Mouse (Mus musculus): ENCODE data around the gene Adamtsl1. TPM values are rescaled to one million over a fixed set of nuclear protein-coding genes. Genes with fewer than 3 reads are reported as not detected.
A peak's percentile ranks its signal among the peaks of the same experiment; 100 is the strongest.

The Adamtsl1 gene
- total RNA-seq, 2 experiments from 2014 or later: 6.4 to 8.5 TPM

DNA sequence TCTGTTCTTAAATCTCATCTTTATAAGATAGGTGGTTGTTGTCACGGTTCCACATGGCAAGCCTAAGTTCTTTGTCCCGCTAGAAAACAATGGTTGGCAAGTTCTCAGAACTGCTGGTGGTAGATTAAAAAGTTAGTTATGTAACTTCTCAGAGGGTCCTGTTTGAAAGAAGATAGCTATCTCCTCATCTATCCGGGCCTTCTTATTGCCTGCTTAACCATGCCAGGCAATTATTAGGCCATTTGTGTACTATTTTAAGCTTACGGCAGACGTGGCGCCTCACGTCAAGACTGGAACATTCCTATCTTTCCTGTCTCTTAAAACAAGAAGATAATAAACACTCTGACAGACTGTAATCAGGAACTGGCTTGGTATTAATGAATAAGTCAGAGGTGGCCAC lies 115.4 kb downstream of the Adamtsl1 start:
- no peak for DNase-seq (ENCODE audit: extremely low spot score in 1 of 2, low spot score in 2 of 2)
- intact Hi-C loops (cut with DNase I): no loop called here

DNA sequence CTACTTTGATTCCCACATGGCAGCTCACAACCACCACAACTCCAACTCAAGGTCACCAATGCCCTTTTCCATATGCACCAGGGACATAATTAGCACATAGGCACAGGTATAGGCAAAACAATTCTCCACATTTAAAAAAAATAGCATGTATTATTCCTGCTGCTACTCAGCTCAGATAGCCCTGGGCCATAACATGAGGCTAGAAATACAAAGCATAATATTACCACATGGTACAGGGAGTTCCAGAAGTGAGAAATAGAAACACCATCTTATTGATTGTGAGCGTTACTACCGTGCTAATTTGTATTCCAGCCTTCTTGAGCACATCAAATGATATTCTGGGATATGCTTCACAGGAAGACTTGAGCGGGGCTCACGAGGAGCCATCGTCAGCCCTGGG lies 155.3 kb downstream of the Adamtsl1 start:
- DNase-seq (ENCODE audit: extremely low spot score in 1 of 2, low spot score in 2 of 2): no peak
- intact Hi-C loops (cut with DNase I): no loop called here

DNA sequence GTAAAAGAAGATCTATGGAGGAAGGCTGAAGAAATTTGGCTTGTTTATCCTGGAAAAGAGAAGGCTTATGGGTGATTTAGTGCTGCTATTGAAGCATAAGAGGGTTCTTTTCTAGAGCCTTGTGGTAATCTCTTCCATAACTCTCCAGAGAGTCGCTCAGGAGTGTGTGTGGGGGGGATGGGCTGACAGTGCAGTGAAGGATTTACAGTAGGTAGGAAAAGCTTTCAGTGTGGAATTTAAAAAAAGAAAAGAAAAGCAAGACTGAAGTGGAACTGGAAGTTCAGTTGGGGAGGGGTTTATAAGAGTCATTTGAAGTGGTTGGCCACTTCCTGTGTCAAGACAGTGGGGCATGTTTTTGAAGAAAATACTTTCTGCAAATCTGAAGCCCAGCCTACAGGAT lies 155.8 kb downstream of the Adamtsl1 start:
- DNase-seq (ENCODE audit: extremely low spot score in 1 of 2, low spot score in 2 of 2): no peak
- intact Hi-C loops (cut with DNase I): no loop called here

DNA sequence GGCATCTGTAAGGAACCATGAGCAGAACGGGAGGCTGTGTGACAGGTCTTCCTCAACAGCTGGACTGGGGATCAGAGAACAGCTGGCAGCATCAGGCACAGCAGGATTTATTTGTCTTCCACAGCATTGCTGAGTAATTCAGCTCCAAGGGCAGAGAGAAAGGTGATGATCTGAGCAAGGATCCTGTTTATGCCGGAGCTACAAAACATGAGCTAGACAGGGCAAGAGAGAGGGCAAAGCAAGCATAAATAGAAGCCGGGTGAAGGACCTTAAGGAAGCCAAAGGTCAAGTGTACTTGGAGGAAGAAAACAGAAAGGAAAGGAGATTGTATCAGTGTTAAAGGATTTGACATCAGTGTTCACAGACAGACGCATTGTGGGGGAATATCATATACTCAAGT lies 158.3 kb downstream of the Adamtsl1 start:
- intact Hi-C loops (cut with DNase I): no loop called here
- no peak for DNase-seq (ENCODE audit: extremely low spot score in 1 of 2, low spot score in 2 of 2)

DNA sequence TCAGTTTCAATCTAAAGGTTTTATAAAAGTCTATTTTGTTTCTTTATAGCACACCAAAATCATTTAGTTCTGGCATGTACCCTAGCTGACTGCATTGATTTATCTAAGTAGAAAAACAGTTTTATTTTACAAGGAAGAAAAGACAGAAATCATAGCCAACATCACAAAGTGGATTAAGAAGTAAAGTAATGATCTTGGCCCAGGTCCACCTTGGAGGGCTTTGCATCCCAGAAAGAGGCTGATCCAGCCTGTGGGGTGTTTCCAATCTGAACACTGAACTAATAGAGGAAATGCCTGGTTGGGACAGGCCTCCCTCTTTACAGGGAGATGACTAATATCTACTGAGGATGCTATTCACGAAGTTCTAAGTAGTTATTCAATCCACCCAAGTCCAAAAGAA lies 163.6 kb downstream of the Adamtsl1 start:
- intact Hi-C loops (cut with DNase I): no loop called here
- DNase-seq (ENCODE audit: extremely low spot score in 1 of 2, low spot score in 2 of 2): no peak

DNA sequence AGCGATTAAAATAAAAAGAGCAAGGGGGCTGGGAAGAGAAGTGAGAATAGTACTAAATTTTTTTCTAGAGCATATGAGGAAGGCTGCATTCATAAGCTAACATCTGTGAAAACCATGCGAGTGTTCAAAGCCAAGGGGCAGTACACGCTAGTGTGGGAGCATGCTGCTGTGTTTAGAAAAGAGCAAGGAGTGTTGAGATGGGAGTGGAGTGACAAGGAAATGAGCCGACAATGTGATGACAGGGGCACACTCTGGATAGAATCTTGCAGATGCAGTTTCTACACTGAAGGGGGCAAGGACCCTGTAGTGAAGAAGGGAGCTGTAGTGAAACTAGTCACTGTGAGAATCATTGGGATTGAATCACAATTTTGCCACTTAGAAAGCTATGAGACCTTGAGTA lies 172.2 kb downstream of the Adamtsl1 start:
- no peak for DNase-seq (ENCODE audit: extremely low spot score in 1 of 2, low spot score in 2 of 2)
- intact Hi-C loops (cut with DNase I): no loop called here

DNA sequence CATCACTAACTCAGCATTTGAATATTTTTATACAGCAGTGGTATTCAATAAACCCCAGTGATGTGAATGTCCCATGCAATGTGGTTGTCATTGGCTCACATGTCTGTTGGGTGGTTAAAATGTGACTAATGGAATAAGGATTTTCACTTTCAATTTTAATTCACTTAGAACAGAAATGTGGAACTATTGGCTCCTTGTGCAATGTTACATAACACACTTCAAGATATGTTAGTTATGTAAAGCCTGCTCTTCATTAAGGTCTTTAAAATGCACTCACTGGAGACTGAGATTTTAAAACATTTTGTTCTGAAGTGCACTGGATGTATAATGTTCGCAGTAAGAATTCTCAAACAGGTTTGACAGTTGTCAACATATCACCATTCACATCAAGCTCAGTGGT lies 181.3 kb downstream of the Adamtsl1 start:
- intact Hi-C loops (cut with DNase I): no loop called here
- no peak for DNase-seq (ENCODE audit: extremely low spot score in 1 of 2, low spot score in 2 of 2)

DNA sequence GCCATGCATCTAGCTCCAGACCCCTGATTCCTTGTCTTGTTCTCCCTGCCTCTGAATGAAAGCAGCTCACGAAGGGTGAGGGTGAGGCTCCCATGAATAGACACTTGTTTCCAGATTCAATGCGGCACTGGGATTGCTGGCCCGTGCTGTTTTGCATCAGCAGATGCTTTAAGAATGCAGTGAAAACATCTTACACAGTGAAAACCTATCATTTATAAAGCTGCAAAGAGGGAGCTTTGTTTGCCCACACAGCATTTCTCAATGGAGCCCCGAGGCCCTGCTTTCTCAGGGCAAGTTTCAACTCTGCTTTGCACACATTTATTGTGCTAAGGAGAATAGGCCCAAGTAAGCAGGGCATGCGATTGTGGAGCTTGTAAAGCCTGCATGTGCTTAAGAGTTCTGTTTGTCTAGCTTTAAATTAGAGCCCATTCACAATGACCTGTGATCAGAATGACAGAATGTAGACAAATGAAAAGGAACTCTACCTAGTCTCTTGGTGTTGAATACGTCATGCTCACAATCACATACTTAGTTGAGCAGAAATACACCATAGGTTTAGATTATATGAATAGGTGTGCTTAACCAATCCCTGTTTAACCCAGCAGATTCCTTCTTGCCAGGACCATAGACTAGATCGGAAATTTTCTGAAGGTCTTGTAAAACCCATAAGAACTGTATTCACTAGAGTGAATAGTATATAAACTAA lies 193.5 kb downstream of the Adamtsl1 start:
- peak in 1 of 2 experiments; percentile 16 for DNase-seq (ENCODE audit: extremely low spot score in 1 of 2, low spot score in 2 of 2)
- intact Hi-C loops (cut with DNase I): no loop called here

DNA sequence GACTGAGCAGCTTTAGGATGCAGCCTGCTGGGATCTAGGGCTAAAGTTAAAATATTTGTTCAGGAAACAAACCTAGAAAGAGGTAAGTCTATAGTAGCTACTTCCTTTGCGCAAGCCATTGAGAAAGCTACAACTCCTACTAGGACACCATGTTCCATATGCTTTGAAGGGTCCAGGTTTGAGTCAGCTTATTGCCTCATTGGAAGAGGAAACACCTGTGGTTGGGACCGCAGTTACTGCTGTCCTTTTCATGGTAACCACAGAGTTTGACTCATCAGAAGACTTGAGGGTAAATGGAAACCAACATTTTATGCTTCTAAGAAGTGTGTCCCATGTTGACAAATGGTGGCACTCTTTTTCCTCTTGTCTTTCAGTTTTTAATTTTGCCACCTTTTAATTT lies 195.7 kb downstream of the Adamtsl1 start:
- DNase-seq (ENCODE audit: extremely low spot score in 1 of 2, low spot score in 2 of 2): no peak

DNA sequence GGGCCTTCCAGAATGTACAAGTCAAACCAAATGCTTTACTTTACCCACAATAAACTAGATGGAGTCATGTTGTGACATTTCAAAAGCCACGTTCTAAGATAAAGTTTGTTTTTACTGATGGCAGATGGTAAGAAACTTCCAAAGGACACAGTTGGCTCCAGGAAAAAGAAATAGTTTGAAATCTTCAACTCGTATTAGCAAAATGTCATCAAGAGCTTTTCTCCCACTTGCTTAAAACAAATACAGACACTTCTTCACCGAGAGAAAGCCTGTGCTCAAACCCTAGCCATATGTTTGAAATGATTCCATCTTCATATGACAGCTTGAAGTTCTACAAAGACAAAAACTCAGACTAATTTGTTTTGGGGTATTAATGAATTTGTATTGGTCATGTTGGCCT lies 211.0 kb downstream of the Adamtsl1 start:
- intact Hi-C loops (cut with DNase I): no loop called here
- DNase-seq (ENCODE audit: extremely low spot score in 1 of 2, low spot score in 2 of 2): no peak

More for the DNA sequence above, 195.7 kb downstream of the Adamtsl1 start:
- intact Hi-C loops (cut with DNase I): no loop called here

DNA sequence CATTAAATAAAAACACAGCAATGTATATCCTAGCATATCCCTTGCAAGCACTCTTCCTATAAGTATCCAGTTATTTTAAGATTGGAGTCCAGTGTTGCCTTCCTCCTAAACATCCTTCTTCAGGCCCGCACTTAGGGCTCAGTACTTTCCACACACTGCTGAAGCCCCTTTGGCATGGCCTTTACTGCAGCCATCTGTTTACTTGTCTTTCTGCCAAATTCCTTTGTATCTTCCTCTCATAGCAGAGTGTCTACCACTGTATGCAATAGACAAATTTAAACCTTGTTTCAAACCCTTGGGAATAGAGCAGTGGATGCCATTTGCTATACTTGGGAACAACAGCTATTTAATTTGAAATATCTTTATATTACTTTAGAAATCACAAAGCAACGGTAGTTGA lies 213.8 kb downstream of the Adamtsl1 start:
- intact Hi-C loops (cut with DNase I): no loop called here
- no peak for DNase-seq (ENCODE audit: extremely low spot score in 1 of 2, low spot score in 2 of 2)

DNA sequence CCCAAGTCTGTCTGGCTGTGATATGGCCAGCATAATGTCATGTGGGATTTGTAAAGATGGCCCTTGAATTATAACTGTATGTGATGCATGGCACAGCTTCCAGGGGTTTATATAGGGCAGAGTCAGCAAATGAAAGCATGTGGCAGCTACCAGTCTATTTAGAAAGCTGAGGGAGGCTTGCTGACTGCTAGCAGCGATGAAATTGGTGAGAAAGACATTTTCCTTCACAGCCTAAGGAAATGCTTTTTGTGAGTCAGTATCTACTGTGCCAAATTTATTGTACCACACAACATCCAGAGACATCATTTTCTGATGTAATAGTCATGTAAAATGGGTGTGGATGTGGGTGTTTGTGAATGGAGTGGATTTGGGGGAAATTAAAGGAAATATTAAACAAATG lies 214.4 kb downstream of the Adamtsl1 start:
- intact Hi-C loops (cut with DNase I): no loop called here
- DNase-seq (ENCODE audit: extremely low spot score in 1 of 2, low spot score in 2 of 2): no peak

DNA sequence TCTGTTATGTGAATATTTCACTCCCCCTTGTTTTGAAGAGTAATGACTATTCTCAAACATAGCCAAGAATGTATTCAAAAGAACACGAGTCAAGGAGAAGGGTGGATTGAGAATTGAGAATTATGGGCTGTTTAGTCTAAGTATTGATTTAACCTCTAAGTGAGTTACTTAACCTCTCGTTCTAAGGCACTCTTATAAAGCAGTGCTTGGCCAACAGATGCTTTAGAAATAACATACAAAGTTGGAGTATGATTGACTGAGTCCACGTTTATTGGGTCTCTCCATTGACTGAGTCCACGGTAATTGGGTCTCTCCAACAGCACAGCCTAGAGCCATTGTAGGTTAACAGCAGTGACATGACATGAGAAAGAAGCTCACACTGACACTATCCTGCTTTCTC lies 226.5 kb downstream of the Adamtsl1 start:
- no peak for DNase-seq (ENCODE audit: extremely low spot score in 1 of 2, low spot score in 2 of 2)
- intact Hi-C loops (cut with DNase I): no loop called here

DNA sequence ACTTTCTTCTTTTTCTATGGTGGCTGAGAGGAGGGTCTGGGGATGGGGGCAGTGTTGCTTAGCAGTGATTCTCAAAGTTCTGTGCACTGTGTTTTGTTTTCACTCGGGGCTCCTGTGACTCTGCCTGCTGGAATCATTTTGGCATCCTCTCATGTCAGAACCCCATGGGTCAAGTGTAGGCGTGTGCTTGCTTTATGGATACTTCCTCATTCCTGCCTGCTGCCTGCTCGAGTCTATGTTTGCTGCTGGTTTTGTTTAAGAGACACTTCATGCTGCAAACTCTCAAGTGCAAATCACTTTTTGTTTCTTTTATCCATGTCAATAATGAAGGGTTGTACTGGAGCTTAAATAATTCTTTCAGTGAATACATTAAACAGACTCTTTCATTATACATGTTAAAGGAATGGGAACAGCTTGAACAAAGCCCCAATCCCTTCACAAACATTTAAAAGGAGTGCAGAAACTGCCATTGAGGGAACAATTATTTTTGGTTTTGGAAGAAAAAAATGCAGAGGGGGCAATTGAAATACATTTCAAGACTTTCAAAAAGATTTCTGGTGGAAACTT lies 227.9 kb downstream of the Adamtsl1 start:
- intact Hi-C loops (cut with DNase I): no loop called here
- DNase-seq (ENCODE audit: extremely low spot score in 1 of 2, low spot score in 2 of 2): no peak

DNA sequence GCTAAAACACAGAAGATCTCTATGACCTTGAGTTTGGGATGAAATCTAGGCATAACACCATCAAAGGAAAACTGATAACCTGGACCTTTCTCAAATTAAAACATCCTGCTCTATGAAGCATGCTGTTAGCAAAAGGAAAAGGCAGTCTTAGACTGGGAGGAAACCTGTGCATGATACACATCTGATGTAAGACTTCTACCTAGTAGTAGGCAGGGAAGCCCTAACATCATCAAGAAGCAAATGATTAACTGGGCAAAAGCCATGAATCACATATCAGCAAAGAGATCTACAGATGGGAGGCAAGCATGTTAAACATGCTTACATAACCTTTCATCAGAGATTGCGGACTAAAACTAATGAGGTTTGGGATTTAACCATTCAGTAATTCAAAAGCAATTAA lies 229.5 kb downstream of the Adamtsl1 start:
- intact Hi-C loops (cut with DNase I): no loop called here

DNA sequence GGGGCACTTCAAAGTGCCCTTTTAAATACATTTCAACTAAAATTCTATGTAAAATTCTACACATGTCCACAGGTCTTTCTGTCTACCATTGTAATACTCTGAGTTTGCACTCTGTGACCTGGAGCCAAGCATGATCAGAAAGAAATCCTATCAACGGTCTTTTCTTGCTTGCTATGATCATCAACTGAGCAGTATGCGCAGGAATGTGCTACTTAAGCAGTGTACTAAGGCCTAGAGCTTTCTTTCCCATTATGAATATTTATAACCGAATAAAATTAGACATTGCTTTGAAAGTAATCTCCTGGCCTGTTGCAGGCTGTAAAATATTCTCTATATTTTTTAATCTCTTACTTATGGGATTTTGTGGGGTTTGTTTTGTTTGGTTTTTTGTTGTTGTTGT lies 248.7 kb downstream of the Adamtsl1 start:
- intact Hi-C loops (cut with DNase I): no loop called here
- no peak for DNase-seq (ENCODE audit: extremely low spot score in 1 of 2, low spot score in 2 of 2)

More for the DNA sequence above, 229.5 kb downstream of the Adamtsl1 start:
- DNase-seq (ENCODE audit: extremely low spot score in 1 of 2, low spot score in 2 of 2): no peak

DNA sequence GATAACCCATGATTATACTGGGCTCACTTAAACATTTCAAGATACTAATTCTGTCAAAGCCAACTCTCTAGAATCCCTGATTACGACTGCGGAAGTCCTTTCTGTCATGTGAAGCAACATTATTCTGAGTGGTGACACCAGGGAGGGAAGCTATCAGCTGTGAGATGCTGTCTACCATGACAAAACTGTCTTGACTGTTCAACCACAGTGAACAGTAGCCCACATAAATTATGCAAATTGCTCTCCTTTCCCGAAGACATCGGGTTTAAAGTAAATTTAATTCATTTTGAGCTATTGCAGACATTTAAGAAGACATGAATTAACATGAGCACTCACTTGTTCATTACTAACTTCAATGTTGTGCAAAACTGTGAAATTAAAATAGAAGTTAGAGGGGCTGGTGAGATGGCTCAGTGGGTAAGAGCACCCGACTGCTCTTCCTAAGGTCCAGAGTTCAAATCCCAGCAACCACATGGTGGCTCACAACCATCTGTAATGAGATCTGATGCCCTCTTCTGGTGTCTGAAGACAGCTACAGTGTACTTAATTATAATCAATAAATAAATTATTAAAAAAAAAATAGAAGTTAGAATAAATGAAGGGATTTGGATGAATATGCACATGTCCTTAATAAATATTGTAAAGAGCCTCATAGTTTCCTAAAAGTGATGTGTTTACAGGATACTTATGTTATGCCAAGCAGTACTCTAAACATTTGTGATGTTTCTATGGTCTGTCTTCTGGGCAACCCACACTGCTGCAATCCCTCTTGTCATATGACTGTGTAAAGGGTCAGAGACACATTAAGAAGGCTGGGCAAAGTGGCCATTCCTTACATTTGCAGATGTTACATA lies 249.4 kb downstream of the Adamtsl1 start:
- intact Hi-C loops (cut with DNase I): no loop called here
- DNase-seq (ENCODE audit: extremely low spot score in 1 of 2, low spot score in 2 of 2): no peak

DNA sequence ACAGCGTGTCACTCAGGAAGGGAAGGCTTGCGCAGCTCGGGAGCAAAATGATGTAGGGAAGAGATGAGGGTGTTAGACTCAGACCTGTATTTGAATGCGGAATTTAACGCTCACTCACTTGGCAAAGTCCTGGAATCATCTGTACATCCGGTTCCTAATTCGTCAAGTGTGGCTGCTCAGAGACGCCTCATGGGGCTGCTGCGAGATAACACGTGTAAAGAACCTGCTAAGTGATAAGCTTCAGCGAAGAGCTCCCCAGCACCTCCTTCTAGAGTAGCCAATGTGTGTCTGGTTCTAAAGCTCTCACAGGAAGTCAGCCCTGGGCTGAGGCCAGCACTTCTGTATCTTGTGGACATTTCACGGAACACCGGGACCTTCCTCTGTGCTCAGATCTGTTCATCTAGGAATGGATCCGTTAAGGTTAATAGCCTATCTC lies 250.1 kb downstream of the Adamtsl1 start:
- intact Hi-C loops (cut with DNase I): no loop called here
- DNase-seq (ENCODE audit: extremely low spot score in 1 of 2, low spot score in 2 of 2): peak in 1 of 2 experiments; percentile 11

DNA sequence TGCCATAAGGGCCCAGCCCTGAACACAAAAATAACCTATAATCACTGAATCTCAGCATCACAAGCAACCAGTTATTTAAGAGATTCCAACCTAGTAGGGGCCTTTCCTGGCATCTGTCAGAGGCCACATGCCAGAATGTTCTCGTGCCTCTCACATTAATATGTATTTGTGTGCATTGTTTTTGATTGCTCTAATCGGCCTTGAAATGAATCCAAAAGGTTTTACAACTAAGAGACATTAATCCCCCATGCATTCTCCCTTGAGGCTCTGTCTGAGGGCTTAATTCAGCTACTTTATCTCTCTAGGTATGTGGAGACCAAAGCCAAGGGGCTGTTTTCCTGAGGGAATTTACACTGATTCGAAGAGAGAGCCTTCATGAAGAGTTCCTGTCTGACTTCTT lies 250.5 kb downstream of the Adamtsl1 start:
- intact Hi-C loops (cut with DNase I): no loop called here
- no peak for DNase-seq (ENCODE audit: extremely low spot score in 1 of 2, low spot score in 2 of 2)

DNA sequence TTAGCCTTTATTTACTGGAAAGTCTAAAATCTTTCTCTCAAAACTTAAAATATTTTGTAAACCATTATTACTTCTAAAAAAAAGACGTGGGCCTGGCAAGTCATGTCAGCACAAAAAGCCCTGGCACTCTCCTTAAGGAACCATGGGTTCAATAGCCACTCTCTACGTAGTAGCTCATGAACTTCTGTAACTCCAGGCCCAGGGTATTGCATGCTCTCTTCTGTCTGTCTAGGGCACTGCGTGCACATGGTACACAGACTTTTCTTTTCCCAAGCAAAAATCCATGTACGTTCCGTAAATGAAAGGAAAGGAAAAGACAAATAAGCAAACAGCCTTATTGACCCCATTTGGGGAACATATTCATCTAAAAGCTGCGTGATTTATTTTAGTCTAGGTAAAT lies 253.7 kb downstream of the Adamtsl1 start:
- no peak for DNase-seq (ENCODE audit: extremely low spot score in 1 of 2, low spot score in 2 of 2)
- intact Hi-C loops (cut with DNase I): no loop called here

All from left cerebral cortex, postnatal 10 days (tissue).